Mouse (Mus musculus) right cerebral cortex, adult 18-20 months (tissue): ENCODE measurements around the gene Picalm.
A peak's percentile ranks its signal among the peaks of the same experiment; 100 is the strongest.
"Not testable (repeated sequence)": the region's sequence is repeated elsewhere in the genome, so short reads cannot be mapped to it uniquely, and the experiment has no call there.

Source experiments
- DNase-seq: peaks from one replicate; pipeline ENCODE4 v3.0.0; 2022; ENCODE audit warnings: mixed read lengths

Picalm gene

GRCm38 (mm10) chr7:90218122-90218521, 88.1 kb downstream of the Picalm start:
- no peak for DNase-seq

DNA sequence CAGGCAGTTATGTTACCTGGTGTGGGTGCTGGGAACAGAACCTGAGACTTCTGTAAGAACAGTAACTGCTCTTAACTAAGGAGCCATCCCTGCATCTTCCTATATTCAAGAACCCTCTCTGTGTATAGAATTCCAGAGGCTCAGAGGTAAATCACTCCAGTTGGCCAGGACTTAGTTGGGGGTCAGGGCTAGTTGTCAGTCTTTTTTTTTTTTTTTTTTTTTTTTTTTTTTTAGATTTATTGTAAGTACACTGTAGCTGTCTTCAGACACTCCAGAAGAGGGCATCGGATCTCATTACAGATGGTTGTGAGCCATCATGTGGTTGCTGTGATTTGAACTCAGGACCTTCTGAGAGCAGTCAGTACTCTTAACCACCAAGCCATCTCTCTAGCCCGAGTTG, 91.5 kb downstream of the Picalm start:
- no peak for DNase-seq

DNA sequence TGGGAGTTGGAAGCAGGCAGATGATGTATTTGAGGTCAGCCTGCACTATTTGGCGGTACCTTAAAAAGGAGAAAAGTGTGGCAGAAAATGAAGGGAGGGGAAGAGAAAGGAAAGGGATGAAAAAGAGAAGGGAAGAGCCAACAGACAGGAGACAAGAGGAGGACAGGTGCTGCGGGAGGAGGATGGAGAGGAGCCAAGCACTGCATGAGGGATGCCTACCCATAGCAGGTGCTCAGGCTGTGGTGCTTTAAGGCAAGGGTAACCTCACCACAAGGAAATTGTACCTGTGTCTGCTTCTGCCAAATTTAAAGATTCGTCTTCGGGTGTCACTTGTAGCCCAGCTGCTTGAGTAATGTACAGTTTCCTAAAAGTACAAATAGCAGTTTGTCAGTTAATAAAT, 98.1 kb downstream of the Picalm start:
- DNase-seq, result no peak

- DNase-seq, result not testable (repeated sequence)
Observed at GRCm38 (mm10) chr7:90228884-90229283, 98.9 kb downstream of the Picalm start.

DNA sequence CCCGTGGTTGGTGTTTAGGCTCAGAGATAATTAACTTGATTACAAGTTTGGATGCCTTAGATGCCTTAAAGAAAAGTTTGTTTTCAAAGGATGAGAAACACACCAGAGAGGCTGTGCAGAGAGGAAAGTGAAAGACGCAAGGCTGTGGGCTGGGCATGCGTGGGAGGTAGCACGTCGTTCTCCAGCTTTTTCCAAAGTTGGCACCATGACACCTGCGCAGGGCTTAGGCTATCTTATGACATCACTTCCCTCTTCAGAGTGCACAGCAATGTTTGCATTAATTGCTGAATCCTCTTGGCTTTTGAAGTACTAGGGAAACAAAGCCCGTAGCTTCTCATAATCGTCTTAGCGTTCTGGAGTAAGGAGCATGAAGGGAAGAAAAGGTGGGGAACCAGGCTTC, 101.4 kb downstream of the Picalm start:
- peak; percentile 51 for DNase-seq

- no peak for DNase-seq
Observed at GRCm38 (mm10) chr7:90233921-90234320, 103.9 kb downstream of the Picalm start.

GRCm38 (mm10) chr7:90236289-90236905, 106.4 kb downstream of the Picalm start:
- DNase-seq, result no peak

DNA sequence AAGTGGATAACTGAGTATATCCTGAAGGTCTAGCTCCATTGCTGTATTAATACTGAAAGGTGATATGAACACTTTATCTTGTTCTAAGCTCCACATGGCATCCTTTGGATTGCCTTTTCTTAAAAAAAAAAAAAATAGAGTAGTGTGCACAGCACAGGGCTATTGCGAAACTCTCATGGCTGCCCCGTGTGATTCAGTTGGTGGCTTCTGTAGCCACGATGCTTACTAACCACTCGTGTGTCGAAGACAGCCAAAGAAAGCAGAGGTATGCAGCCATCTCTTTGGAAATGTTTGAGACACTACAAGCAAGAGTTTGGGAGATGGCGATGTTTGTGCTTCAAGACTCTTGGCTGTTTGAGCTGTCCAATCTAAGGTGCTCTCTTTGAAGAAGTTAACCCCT, 113.1 kb downstream of the Picalm start:
- no peak for DNase-seq

GRCm38 (mm10) chr7:90243643-90244042, 113.6 kb downstream of the Picalm start:
- DNase-seq, result no peak

GRCm38 (mm10) chr7:90252946-90253345, 122.9 kb downstream of the Picalm start:
- no peak for DNase-seq

DNA sequence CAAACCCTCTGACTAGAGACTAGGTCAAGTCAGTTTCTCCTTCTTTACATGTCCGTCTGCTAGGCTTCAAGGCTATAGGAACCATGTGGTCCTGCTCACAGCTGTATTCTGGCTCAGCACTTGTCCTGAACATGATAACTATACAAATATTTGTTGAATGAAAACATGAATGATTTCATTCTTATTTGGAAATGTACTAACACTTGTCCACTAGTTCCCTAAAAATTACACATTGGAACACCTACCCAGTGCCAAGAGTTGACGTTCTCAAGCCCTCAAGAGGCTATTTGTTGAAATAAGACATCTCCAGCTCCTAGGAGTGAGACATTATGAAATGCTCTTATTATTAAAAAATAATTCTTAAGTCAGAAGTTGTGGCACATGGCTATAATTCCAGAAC, 128.7 kb downstream of the Picalm start:
- DNase-seq, result no peak

- no peak for DNase-seq
Observed at GRCm38 (mm10) chr7:90259899-90260298, 129.9 kb downstream of the Picalm start.

- DNase-seq, result no peak
Observed at GRCm38 (mm10) chr7:90261902-90262599, 132.0 kb downstream of the Picalm start.
